Comparison of ENCODE assay signal across 10 mouse cellular contexts in genomic region chr15:99651984-99652872, GRCm38 (mm10). TPM values are rescaled to one million over a fixed set of nuclear protein-coding genes. Genes with fewer than 3 reads are reported as not detected.
DNase-seq lines count a peak whose midpoint lies in the region; ATAC-seq lines count a peak whose summit lies in the region.
"Had no signal": no experiment of that assay in that cellular context is flagged by ENCODE, and none has a peak within 500 bp of the region (broad histone marks: within the 10 kb centered on the region; RNA-seq: fewer than 3 reads in every experiment).

No protein-coding gene starts in this region.

- ATAC-seq in heart, embryonic 13.5 days (ENCODE audit: extremely low read depth, insufficient number of reproducible peaks, low FRiP score, low TSS enrichment): no peak
- no peak for ATAC-seq in hindbrain, embryonic 16.5 days
- ATAC-seq in midbrain, embryonic 12.5 days (ENCODE audit: low FRiP score, low read depth): no peak

- H3K9ac ChIP-seq in heart, embryonic 13.5 days: peak overlapping the region; percentile 65
- 0 out of 2 replicates have a peak overlapping the region, but pooled peaks have one; percentile 46 for H3K9ac ChIP-seq in hindbrain, embryonic 16.5 days (ENCODE audit: low read depth, low read length)
- no peak overlapping the region for H3K9ac ChIP-seq in midbrain, embryonic 12.5 days (replicated peaks)

- H3K27ac ChIP-seq in heart, embryonic 13.5 days (replicated peaks): no peak overlapping the region
- H3K27ac ChIP-seq in brown adipose tissue, adult 24 weeks (replicated peaks; ENCODE audit: low read depth, low read length): no peak overlapping the region
- H3K27ac ChIP-seq in hindbrain, embryonic 16.5 days (ENCODE audit: low read depth, low read length): peak overlapping the region; percentile 3; the same call in 1 of the 2 replicates
- H3K27ac ChIP-seq in midbrain, embryonic 12.5 days (replicated peaks): no peak overlapping the region

- H3K4me3 ChIP-seq in heart, embryonic 13.5 days: peak overlapping the region; percentile 91
- H3K4me3 ChIP-seq in brown adipose tissue, adult 24 weeks (ENCODE audit: insufficient read depth, low read depth, low read length): peak overlapping the region; percentile 51
- H3K4me3 ChIP-seq in hindbrain, embryonic 16.5 days (ENCODE audit: low read length): peak overlapping the region; percentile 92
- H3K4me3 ChIP-seq in midbrain, embryonic 12.5 days: peak overlapping the region; percentile 93

- H3K27me3 ChIP-seq in heart, embryonic 13.5 days (replicated peaks): peaks cover 44% of the 10 kb centered on the region
- H3K27me3 ChIP-seq in hindbrain, embryonic 16.5 days (replicated peaks; ENCODE audit: control insufficient read depth, insufficient read depth, low read length): no peaks in the 10 kb centered on the region
- peaks cover 44% of the 10 kb centered on the region for H3K27me3 ChIP-seq in midbrain, embryonic 12.5 days
- H3K27me3 ChIP-seq: Patski had no signal

- peak overlapping the region; percentile 85 for H3K4me2 ChIP-seq in heart, embryonic 13.5 days
- peak overlapping the region; percentile 59 for H3K4me2 ChIP-seq in hindbrain, embryonic 16.5 days (ENCODE audit: low read length)
- peak overlapping the region; percentile 49 for H3K4me2 ChIP-seq in midbrain, embryonic 12.5 days (replicated peaks)

- no peak for DNase-seq in heart, postnatal 14 days
- DNase-seq in left cerebral cortex, postnatal 4 days: no peak
- no peak for DNase-seq in testis, postnatal 14 days (ENCODE audit: low spot score)
- no peak for DNase-seq in layer of hippocampus, adult 18-20 months (ENCODE audit: low spot score in 2 of 2)

- peaks cover 55% of the 10 kb centered on the region for H3K4me1 ChIP-seq in heart, embryonic 13.5 days
- H3K4me1 ChIP-seq in brown adipose tissue, adult 24 weeks (ENCODE audit: control insufficient read depth, insufficient read depth, insufficient read length, low read length): no peaks in the 10 kb centered on the region
- peaks cover 38% of the 10 kb centered on the region for H3K4me1 ChIP-seq in hindbrain, embryonic 16.5 days (ENCODE audit: control insufficient read depth, insufficient read depth, low read depth, low read length)
- peaks cover 49% of the 10 kb centered on the region for H3K4me1 ChIP-seq in midbrain, embryonic 12.5 days

- no peaks in the 10 kb centered on the region for H3K9me3 ChIP-seq in heart, embryonic 13.5 days
- no peaks in the 10 kb centered on the region for H3K9me3 ChIP-seq in hindbrain, embryonic 16.5 days (ENCODE audit: control insufficient read depth, low read length)
- no peaks in the 10 kb centered on the region for H3K9me3 ChIP-seq in midbrain, embryonic 12.5 days

- intact Hi-C loops in heart, postnatal 14 days (cut with DNase I): no loop called here
- intact Hi-C loops in left cerebral cortex, postnatal 4 days (cut with DNase I): no loop called here

- 73% methylated on average over 10 of the region's 10 CpGs for WGBS in heart, embryonic 13.5 days
- WGBS in hindbrain, embryonic 16.5 days: 80% methylated on average over 10 of the region's 10 CpGs
- WGBS in midbrain, embryonic 12.5 days: 78% methylated on average over 10 of the region's 10 CpGs

- no peaks in the 10 kb centered on the region for H3K36me3 ChIP-seq in heart, embryonic 13.5 days
- H3K36me3 ChIP-seq in hindbrain, embryonic 16.5 days (ENCODE audit: control insufficient read depth, insufficient read depth, low read length): no peaks in the 10 kb centered on the region
- H3K36me3 ChIP-seq in midbrain, embryonic 12.5 days: no peaks in the 10 kb centered on the region

RNA-seq across cellular contexts. Expression of gene Racgap1, which starts 0.8 kb away (rescaled TPM):
- polyA plus RNA-seq in heart, embryonic 13.5 days (2015; fragmentation: Nextera tagmentation; extraction: Ambion mirVana): 119 and 125 TPM in 2 replicates
- total RNA-seq in heart, postnatal 14 days (2021): 10 to 100 TPM in 1 of 2 experiments, 1 to 10 TPM in 1; 8.6 to 12.2 TPM
- polyA plus RNA-seq in brown adipose tissue, adult 24 weeks (2012; ENCODE audit: insufficient read depth, insufficient read length, missing spikeins): 1.9 TPM in 1 of 2 replicates, not detected in the other
- 56.7 and 64.6 TPM in 2 replicates for polyA plus RNA-seq in hindbrain, embryonic 16.5 days (2015; fragmentation: Nextera tagmentation; extraction: Ambion mirVana)
- polyA plus RNA-seq in midbrain, embryonic 12.5 days (2016; fragmentation: Nextera tagmentation; extraction: Ambion mirVana): 223 TPM in 2 replicates
- 10 to 100 TPM; 22.0 to 26.1 TPM for total RNA-seq in left cerebral cortex, postnatal 4 days (2021)
- total RNA-seq in layer of hippocampus, adult 18-20 months (2021): 1 to 10 TPM; 3.8 to 6.8 TPM

RNA-seq across cellular contexts. Expression of gene Asic1, which starts 17.9 kb away (rescaled TPM):
- 1.6 and 1.8 TPM in 2 replicates for polyA plus RNA-seq in heart, embryonic 13.5 days (2015; fragmentation: Nextera tagmentation; extraction: Ambion mirVana)
- under 1 TPM; 0.29 to 0.74 TPM for total RNA-seq in heart, postnatal 14 days (2021)
- polyA plus RNA-seq in brown adipose tissue, adult 24 weeks (2012; ENCODE audit: insufficient read depth, insufficient read length, missing spikeins): not detected in 2 replicates
- 45.1 and 59.4 TPM in 2 replicates for polyA plus RNA-seq in hindbrain, embryonic 16.5 days (2015; fragmentation: Nextera tagmentation; extraction: Ambion mirVana)
- 36.0 and 43.7 TPM in 2 replicates for polyA plus RNA-seq in midbrain, embryonic 12.5 days (2016; fragmentation: Nextera tagmentation; extraction: Ambion mirVana)
- 100 to 1,000 TPM; 101 to 102 TPM for total RNA-seq in left cerebral cortex, postnatal 4 days (2021)
- 10 to 100 TPM; 29.6 to 36.9 TPM for total RNA-seq in layer of hippocampus, adult 18-20 months (2021)

RNA-seq across cellular contexts. Expression of gene Smarcd1, which starts 49.7 kb away (rescaled TPM):
- 22.1 and 22.3 TPM in 2 replicates for polyA plus RNA-seq in heart, embryonic 13.5 days (2015; fragmentation: Nextera tagmentation; extraction: Ambion mirVana)
- 10 to 100 TPM; 25.9 to 28.4 TPM for total RNA-seq in heart, postnatal 14 days (2021)
- polyA plus RNA-seq in brown adipose tissue, adult 24 weeks (2012; ENCODE audit: insufficient read depth, insufficient read length, missing spikeins): 14.9 and 17.4 TPM in 2 replicates
- polyA plus RNA-seq in hindbrain, embryonic 16.5 days (2015; fragmentation: Nextera tagmentation; extraction: Ambion mirVana): 71.7 and 86.2 TPM in 2 replicates
- 141 and 157 TPM in 2 replicates for polyA plus RNA-seq in midbrain, embryonic 12.5 days (2016; fragmentation: Nextera tagmentation; extraction: Ambion mirVana)
- 100 to 1,000 TPM; 134 to 148 TPM for total RNA-seq in left cerebral cortex, postnatal 4 days (2021)
- 100 to 1,000 TPM; 108 to 109 TPM for total RNA-seq in layer of hippocampus, adult 18-20 months (2021)

RNA-seq across cellular contexts. Expression of gene Aqp6, which starts 51.0 kb away (rescaled TPM):
- not detected in 2 replicates for polyA plus RNA-seq in heart, embryonic 13.5 days (2015; fragmentation: Nextera tagmentation; extraction: Ambion mirVana)
- not detected for total RNA-seq in heart, postnatal 14 days (2021)
- polyA plus RNA-seq in brown adipose tissue, adult 24 weeks (2012; ENCODE audit: insufficient read depth, insufficient read length, missing spikeins): not detected in 2 replicates
- polyA plus RNA-seq in hindbrain, embryonic 16.5 days (2015; fragmentation: Nextera tagmentation; extraction: Ambion mirVana): 0.68 and 0.70 TPM in 2 replicates
- 0.20 TPM in 1 of 2 replicates, not detected in the other for polyA plus RNA-seq in midbrain, embryonic 12.5 days (2016; fragmentation: Nextera tagmentation; extraction: Ambion mirVana)
- total RNA-seq in left cerebral cortex, postnatal 4 days (2021): not detected
- not detected for total RNA-seq in layer of hippocampus, adult 18-20 months (2021)
- polyA plus RNA-seq: large intestine, adult 2 months; Patski had no signal

RNA-seq across cellular contexts. Expression of gene Gm17349, which starts 53.1 kb away (rescaled TPM):
- not detected in 2 replicates for polyA plus RNA-seq in heart, embryonic 13.5 days (2015; fragmentation: Nextera tagmentation; extraction: Ambion mirVana)
- 1 to 10 TPM; 5.0 to 5.1 TPM for total RNA-seq in heart, postnatal 14 days (2021)
- not detected in 2 replicates for polyA plus RNA-seq in brown adipose tissue, adult 24 weeks (2012; ENCODE audit: insufficient read depth, insufficient read length, missing spikeins)
- not detected in 2 replicates for polyA plus RNA-seq in hindbrain, embryonic 16.5 days (2015; fragmentation: Nextera tagmentation; extraction: Ambion mirVana)
- polyA plus RNA-seq in midbrain, embryonic 12.5 days (2016; fragmentation: Nextera tagmentation; extraction: Ambion mirVana): not detected in 2 replicates
- not detected for total RNA-seq in left cerebral cortex, postnatal 4 days (2021)
- 1 to 10 TPM; 5.0 to 8.7 TPM for total RNA-seq in layer of hippocampus, adult 18-20 months (2021)
- polyA plus RNA-seq: large intestine, adult 2 months; Patski had no signal

Comparison
In these comparisons a context has a peak if more than half of its experiments do, and no peak if none do; other contexts are left out.
1. RNA of gene Racgap1, which starts 0.8 kb away (polyA plus RNA-seq): 223 TPM in midbrain, embryonic 12.5 days, 119 to 125 TPM in heart, embryonic 13.5 days and 56.7 to 64.6 TPM in hindbrain, embryonic 16.5 days; 1.9 TPM in brown adipose tissue, adult 24 weeks; every median in the first group is over 10 times any median in the second.
2. RNA of gene Asic1, which starts 17.9 kb away (polyA plus RNA-seq): 45.1 to 59.4 TPM in hindbrain, embryonic 16.5 days and 36.0 to 43.7 TPM in midbrain, embryonic 12.5 days; 1.6 to 1.8 TPM in heart, embryonic 13.5 days and not detected in brown adipose tissue, adult 24 weeks; every median in the first group is over 10 times any median in the second.
3. Peak in every context shown above with its lines, with median percentiles within 50 percentile points of each other: H3K4me2 ChIP-seq and H3K4me3 ChIP-seq.